Mouse (Mus musculus) lung, adult 18-20 months (tissue): Measurements from ENCODE around the gene Twsg1.

Experiments used
- DNase-seq, 2 experiments: peaks; one replicate each; pipeline ENCODE4 v3.0.0; 2022; ENCODE audit warnings: mixed read lengths in 2 of 2

Twsg1 gene

GRCm38 (mm10) chr17:65931525-65931924 lies 19.5 kb downstream of the Twsg1 start:
- DNase-seq, result no peak

- DNase-seq, result peak; percentile 75 to 88
Observed at GRCm38 (mm10) chr17:65930960-65931359, 20.1 kb downstream of the Twsg1 start.

- DNase-seq, result no peak
Observed at GRCm38 (mm10) chr17:65930158-65930826, 20.7 kb downstream of the Twsg1 start.

GRCm38 (mm10) chr17:65929319-65929978 lies 21.6 kb downstream of the Twsg1 start:
- DNase-seq, result peak; percentile 82 to 87

GRCm38 (mm10) chr17:65927077-65927476 lies 23.9 kb downstream of the Twsg1 start:
- DNase-seq, result no peak

GRCm38 (mm10) chr17:65924218-65924617 lies 26.8 kb downstream of the Twsg1 start:
- DNase-seq, result no peak

- no peak for DNase-seq
Observed at GRCm38 (mm10) chr17:65921975-65922374, 29.1 kb downstream of the Twsg1 start.

- DNase-seq, result no peak
Observed at GRCm38 (mm10) chr17:65919235-65919634, 31.8 kb downstream of the Twsg1 start.

GRCm38 (mm10) chr17:65916135-65916668 lies 34.8 kb downstream of the Twsg1 start:
- DNase-seq, result peak; percentile 83 to 88

GRCm38 (mm10) chr17:65914083-65914482 lies 36.9 kb downstream of the Twsg1 start:
- DNase-seq, result peak; percentile 25 to 42

- DNase-seq, result no peak
Observed at GRCm38 (mm10) chr17:65912202-65912601, 38.8 kb downstream of the Twsg1 start.

GRCm38 (mm10) chr17:65911285-65912069 lies 39.5 kb downstream of the Twsg1 start:
- DNase-seq, result no peak

- no peak for DNase-seq
Observed at GRCm38 (mm10) chr17:65908270-65908669, 42.8 kb downstream of the Twsg1 start.

GRCm38 (mm10) chr17:65906895-65907401 lies 44.1 kb downstream of the Twsg1 start:
- peak in 1 of 2 experiments; percentile 38 for DNase-seq

- DNase-seq, result no peak
Observed at GRCm38 (mm10) chr17:65906313-65906894, 44.6 kb downstream of the Twsg1 start.

- DNase-seq, result no peak
Observed at GRCm38 (mm10) chr17:65905241-65905640, 45.8 kb downstream of the Twsg1 start.

- DNase-seq, result no peak
Observed at GRCm38 (mm10) chr17:65903826-65904225, 47.2 kb downstream of the Twsg1 start.

GRCm38 (mm10) chr17:65903011-65903410 lies 48.0 kb downstream of the Twsg1 start:
- DNase-seq, result no peak

GRCm38 (mm10) chr17:65902281-65902680 lies 48.7 kb downstream of the Twsg1 start:
- no peak for DNase-seq

GRCm38 (mm10) chr17:65896016-65896415 lies 55.0 kb downstream of the Twsg1 start:
- DNase-seq, result no peak

GRCm38 (mm10) chr17:65889476-65889875 lies 61.5 kb downstream of the Twsg1 start:
- no peak for DNase-seq

GRCm38 (mm10) chr17:65886571-65886970 lies 64.5 kb downstream of the Twsg1 start:
- peak in 1 of 2 experiments; percentile 23 for DNase-seq
